Mouse (Mus musculus) bone marrow macrophage, adult 2 months (primary cell): Measurements from ENCODE around the gene Sult5a1. TPM values are rescaled to one million over a fixed set of nuclear protein-coding genes. Genes with fewer than 3 reads are reported as not detected.

Experiments
- H3K27ac ChIP-seq: 2 replicates; pipeline ENCODE4 v1.5.1; 2012; ENCODE audit warnings: low read depth, low read length; ENCODE audit not compliant: insufficient read depth
- H3K4me1 ChIP-seq: 2 replicates; pipeline ENCODE4 v1.6.1; 2012; ENCODE audit warnings: low read length; ENCODE audit not compliant: control insufficient read depth, insufficient read depth
- H3K4me3 ChIP-seq: 2 replicates; pipeline ENCODE4 v1.5.1; 2012; ENCODE audit warnings: mild to moderate bottlenecking, low read length, moderate library complexity; ENCODE audit not compliant: insufficient read depth
- CTCF ChIP-seq: IDR thresholded peaks from 2 replicates; pipeline ENCODE4 v1.5.1; 2012; ENCODE audit warnings: low read depth, mild to moderate bottlenecking, low read length, moderate library complexity
- POLR2A ChIP-seq: IDR thresholded peaks from 2 replicates; pipeline ENCODE4 v1.6.1; 2012; ENCODE audit warnings: mild to moderate bottlenecking, low read depth, low read length, borderline replicate concordance
- polyA plus RNA-seq: library from polyadenylated mRNA; stranded (reverse); fragments of >200 nt; gene quantifications from 2 replicates; pipeline ENCODE4 v1.2.4, GENCODE M21; 2012; ENCODE audit not compliant: missing spikeins, insufficient read depth, insufficient read length

The Sult5a1 gene
- polyA plus RNA-seq, 1 experiment, result not detected

- peak within 1 kb of the TSS; percentile 36 for H3K4me3 ChIP-seq
- TF ChIP-seq CTCF (no peak), POLR2A (no peak)
- no peak within 1 kb of the TSS for H3K27ac ChIP-seq
- H3K4me1 ChIP-seq, result no peaks in the 10 kb centered on the region; the same call in 1 of the 2 replicates
Observed at GRCm38 (mm10) chr8:123117127-123117731, 40.9 kb downstream of the Sult5a1 start, which contains the start of gene Cpne7. Gene Cpne7 (plus strand): TSS chr8:123117374.

- no peak for TF ChIP-seq POLR2A
- TF ChIP-seq CTCF, result no peak
- H3K27ac ChIP-seq, result no peak overlapping the region
- 0 out of 2 replicates have a peak, but pooled peaks cover 4% of the 10 kb centered on the region for H3K4me1 ChIP-seq
- H3K4me3 ChIP-seq, result no peak overlapping the region
Observed at GRCm38 (mm10) chr8:123114644-123115043, 43.5 kb downstream of the Sult5a1 start.

- Histone ChIP-seq H3K27ac (no peak overlapping the region), H3K4me3 (no peak overlapping the region), H3K4me1 (0 out of 2 replicates have a peak, but pooled peaks cover 4% of the 10 kb centered on the region)
- TF ChIP-seq CTCF (no peak), POLR2A (no peak)
Observed at GRCm38 (mm10) chr8:123113908-123114469, 44.1 kb downstream of the Sult5a1 start.

GRCm38 (mm10) chr8:123112892-123113291, 45.2 kb downstream of the Sult5a1 start:
- Histone ChIP-seq H3K27ac (no peak overlapping the region), H3K4me3 (no peak overlapping the region), H3K4me1 (0 out of 2 replicates have a peak, but pooled peaks cover 4% of the 10 kb centered on the region)
- TF ChIP-seq POLR2A, result no peak
- TF ChIP-seq CTCF, result no peak

GRCm38 (mm10) chr8:123110649-123111048, 47.5 kb downstream of the Sult5a1 start:
- Histone ChIP-seq H3K4me3 (no peak overlapping the region), H3K27ac (no peak overlapping the region), H3K4me1 (0 out of 2 replicates have a peak, but pooled peaks cover 4% of the 10 kb centered on the region)
- TF ChIP-seq CTCF, result peak; percentile 64
- no peak for TF ChIP-seq POLR2A

GRCm38 (mm10) chr8:123108953-123109352, 49.2 kb downstream of the Sult5a1 start:
- TF ChIP-seq CTCF (no peak), POLR2A (no peak)
- Histone ChIP-seq H3K27ac (no peak overlapping the region), H3K4me1 (0 out of 2 replicates have a peak, but pooled peaks cover 4% of the 10 kb centered on the region), H3K4me3 (no peak overlapping the region)

- no peak overlapping the region for H3K27ac ChIP-seq
- H3K4me3 ChIP-seq, result no peak overlapping the region
- H3K4me1 ChIP-seq, result peaks cover 6% of the 10 kb centered on the region; the same call in 1 of the 2 replicates
- TF ChIP-seq CTCF, result no peak
Observed at GRCm38 (mm10) chr8:123108010-123108409, 50.1 kb downstream of the Sult5a1 start.

GRCm38 (mm10) chr8:123106531-123106930, 51.6 kb downstream of the Sult5a1 start:
- H3K4me1 ChIP-seq, result peaks cover 8% of the 10 kb centered on the region; the same call in 1 of the 2 replicates
- H3K27ac ChIP-seq, result no peak overlapping the region
- no peak overlapping the region for H3K4me3 ChIP-seq
- TF ChIP-seq CTCF (no peak), POLR2A (no peak)

- no peak overlapping the region for H3K27ac ChIP-seq
Observed at GRCm38 (mm10) chr8:123105553-123106326, 52.4 kb downstream of the Sult5a1 start.

GRCm38 (mm10) chr8:123104046-123104767, 53.9 kb downstream of the Sult5a1 start:
- Histone ChIP-seq H3K4me3 (peak overlapping the region; percentile 95), H3K27ac (no peak overlapping the region), H3K4me1 (peaks cover 10% of the 10 kb centered on the region)
- TF ChIP-seq CTCF, result no peak
- no peak for TF ChIP-seq POLR2A

More at GRCm38 (mm10) chr8:123105553-123106326, 52.4 kb downstream of the Sult5a1 start:
- Histone ChIP-seq H3K4me3 (no peak overlapping the region), H3K4me1 (peaks cover 5% of the 10 kb centered on the region)
- peak; percentile 53 for TF ChIP-seq CTCF
- no peak for TF ChIP-seq POLR2A
